Mouse (Mus musculus) granulocyte monocyte progenitor cell, adult 5-6 weeks (primary cell): ENCODE measurements around the gene Capn10. TPM values are rescaled to one million over a fixed set of nuclear protein-coding genes. Genes with fewer than 3 reads are reported as not detected.
"Not testable (repeated sequence)": the region's sequence is repeated elsewhere in the genome, so short reads cannot be mapped to it uniquely, and the experiment has no call there.

Source experiments
- ATAC-seq: replicated peaks from 2 replicates; pipeline ENCODE4 v1.8.0; 2016; ENCODE audit warnings: mild to moderate bottlenecking, moderate TSS enrichment, inconsistent platforms; ENCODE audit not compliant: poor library complexity, severe bottlenecking
- total RNA-seq, 2 experiments: library from RNA; stranded (forward) in 1 of 2; stranded (reverse) in 1 of 2; fragments of 200-712, 200-1000 nt in 1 of 2; fragments of >200 nt in 1 of 2; fragmentation: Nextera tagmentation in 1 of 2; gene quantifications; 2 replicates each; pipeline ENCODE4 v1.2.3; 2014 to 2017

Capn10 gene
- total RNA-seq, 2 experiments from 2014 or later: 9.2 to 11.6 TPM

DNA sequence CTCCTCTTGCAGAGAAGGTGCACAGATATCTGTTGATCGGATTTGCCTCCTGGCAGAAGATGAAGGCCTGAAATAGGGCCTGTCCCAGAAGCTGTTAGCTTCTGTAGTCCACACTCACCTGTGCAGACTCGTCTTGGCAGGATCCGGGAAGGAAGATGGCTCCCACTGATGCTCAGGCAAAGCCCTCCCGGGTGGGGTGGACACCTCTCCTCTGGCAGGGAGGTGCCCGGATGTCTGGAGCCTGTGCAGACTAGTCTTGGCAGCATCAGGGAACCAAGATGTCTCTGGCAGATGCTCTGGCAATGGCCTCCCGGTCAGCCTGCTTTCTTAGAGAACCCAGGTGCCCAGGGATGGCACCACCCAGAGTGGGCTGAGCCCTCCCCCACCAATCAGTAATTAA, 36.6 kb downstream of the Capn10 start:
- not testable (repeated sequence) for ATAC-seq

DNA sequence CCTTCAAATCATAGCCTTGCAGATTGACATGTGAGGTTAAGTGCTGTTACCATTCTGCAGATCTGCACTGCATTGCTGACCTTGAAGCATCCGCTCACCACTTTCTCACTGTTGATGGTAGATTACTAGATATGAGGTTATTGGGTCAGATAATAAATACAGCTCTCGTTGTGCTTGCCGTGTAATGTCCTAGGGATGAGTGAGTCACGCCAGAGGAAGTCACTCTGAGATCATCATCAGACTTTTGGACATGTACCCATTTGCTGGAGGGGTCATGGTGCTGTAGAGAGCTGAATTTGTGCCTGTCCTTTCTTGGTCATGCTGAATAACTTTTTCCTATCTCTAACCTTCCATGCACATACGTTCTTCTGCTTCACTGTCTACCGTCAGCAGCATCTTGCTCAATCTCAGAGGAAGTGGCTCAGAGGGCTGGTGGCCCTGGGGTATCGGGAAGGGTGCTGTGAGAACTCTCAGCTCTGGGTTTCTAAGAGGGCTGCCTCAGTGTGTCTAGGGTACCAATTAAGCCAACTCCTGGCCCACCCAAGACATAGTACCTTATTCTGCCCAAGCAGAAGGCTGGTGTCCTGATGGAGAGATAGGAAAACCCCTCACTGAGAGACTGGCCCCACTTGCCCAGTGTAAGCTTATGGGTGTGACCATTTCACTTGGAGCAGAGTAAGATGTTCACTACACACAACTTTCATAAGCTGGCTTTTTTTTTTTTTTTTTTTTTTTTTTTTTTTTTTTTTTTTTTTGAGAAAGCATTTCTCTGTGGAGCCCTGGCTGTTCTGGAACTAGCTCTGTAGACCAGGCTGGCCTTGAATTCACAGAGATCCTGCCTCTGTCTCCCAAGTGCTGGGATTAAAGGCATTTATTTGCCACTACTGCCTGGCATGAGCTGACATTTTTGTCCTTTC, 38.0 kb downstream of the Capn10 start:
- peak; percentile 83 for ATAC-seq

DNA sequence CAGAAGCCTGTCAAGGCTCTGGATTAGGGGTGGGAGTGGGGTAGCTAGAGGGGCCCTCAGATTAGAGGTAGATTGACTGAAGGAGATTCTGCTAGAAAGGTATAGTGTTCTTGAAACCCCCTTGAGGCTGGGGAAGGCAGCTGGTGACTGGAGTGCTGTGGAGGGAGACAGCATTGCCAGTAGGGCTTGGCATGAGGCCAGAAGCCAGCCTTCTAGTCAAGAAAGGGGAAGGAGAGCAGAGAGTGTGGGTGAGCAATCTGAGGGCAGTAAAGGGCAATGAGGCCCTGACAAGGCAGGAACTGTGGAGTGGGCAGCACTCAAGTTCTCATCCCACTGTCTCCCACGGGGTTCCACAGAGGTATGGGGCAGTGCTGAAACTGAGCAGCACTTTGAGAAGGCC, 38.7 kb downstream of the Capn10 start:
- peak; percentile 75 for ATAC-seq

- peak; percentile 15 for ATAC-seq
Observed at GRCm38 (mm10) chr1:92976141-92976566, 42.0 kb downstream of the Capn10 start.

DNA sequence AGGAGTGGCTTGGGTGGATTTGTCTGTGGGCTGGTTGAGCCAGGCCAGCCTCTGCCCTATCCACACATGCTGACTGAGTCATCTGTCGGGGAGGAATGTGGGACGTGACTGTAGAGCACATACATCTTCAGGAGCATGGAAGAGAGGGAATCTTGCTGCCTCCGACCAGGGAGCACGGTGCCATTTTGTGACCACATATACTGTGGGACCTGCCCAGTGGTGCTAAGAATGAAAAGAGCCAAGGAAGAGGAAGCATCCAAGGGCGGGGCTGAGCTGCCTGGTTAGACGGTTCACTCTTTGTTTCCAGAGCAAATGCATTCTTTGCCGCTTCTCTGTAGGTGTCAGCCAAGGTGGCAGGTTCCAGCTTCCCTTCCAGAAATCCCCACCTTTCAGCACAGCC, 44.5 kb downstream of the Capn10 start:
- ATAC-seq: no peak

DNA sequence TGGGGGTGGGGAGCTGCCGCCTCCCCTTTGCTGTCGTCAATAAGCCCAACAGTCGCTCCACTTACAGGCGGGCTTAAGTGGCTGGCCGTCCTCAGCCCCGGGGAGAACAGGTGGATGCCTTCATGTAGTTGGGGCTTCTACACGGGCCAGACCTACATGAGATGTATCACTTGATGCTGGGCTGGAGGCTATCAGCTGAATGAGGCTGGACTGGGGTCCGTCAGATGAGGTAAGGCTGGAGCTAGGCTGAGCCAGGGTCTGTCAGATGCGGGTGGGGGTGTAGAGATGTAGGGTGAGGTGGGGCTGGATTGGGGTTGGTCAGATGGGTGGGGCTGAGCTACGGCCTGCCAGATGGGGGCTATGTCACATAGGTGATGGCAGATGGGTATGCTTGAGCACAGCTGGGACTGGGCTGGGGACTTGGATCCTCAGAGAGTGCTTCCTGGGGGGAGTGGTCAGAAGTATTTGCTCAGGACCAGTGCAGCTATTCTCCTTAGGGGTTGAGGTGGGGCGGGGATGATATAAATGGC, 45.0 kb downstream of the Capn10 start:
- ATAC-seq: no peak

DNA sequence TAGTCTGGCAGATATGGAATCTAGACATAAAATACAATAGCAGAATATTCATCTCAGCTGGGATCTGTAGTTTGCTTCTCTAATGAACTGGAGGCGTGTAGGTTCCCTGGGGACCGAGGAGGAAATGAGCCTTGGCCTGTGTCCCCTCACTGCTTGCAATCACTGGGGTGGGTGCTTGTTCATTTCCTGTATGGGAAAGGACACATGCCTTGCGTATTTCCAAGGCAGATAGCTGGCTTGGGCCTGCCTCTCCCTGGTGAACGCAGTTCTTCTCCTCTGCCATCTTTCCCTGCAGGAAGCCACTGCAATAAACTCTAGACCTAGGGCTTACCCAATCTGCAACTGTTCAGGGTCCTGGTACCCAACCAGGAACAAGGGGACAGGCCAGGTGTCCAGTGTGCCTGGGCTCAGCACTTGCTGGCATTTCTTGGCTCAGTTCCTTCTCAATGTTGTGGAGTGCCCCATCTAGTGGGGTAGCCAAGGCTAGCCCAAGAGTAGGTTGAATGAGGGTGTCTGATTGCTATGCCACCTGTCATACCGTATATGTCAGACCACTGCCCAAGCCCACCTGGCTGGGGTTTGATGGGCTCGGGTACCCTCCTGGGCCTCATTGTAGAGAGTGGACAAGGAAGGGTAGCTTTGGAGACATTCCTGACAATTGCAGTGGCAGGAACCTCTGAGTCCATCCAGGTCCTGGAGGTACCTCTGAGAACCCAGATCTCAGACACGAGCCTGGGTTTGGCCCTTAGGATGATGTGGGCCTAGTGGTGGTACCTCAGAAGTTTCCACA, 47.1 kb downstream of the Capn10 start:
- peak; percentile 54 for ATAC-seq

DNA sequence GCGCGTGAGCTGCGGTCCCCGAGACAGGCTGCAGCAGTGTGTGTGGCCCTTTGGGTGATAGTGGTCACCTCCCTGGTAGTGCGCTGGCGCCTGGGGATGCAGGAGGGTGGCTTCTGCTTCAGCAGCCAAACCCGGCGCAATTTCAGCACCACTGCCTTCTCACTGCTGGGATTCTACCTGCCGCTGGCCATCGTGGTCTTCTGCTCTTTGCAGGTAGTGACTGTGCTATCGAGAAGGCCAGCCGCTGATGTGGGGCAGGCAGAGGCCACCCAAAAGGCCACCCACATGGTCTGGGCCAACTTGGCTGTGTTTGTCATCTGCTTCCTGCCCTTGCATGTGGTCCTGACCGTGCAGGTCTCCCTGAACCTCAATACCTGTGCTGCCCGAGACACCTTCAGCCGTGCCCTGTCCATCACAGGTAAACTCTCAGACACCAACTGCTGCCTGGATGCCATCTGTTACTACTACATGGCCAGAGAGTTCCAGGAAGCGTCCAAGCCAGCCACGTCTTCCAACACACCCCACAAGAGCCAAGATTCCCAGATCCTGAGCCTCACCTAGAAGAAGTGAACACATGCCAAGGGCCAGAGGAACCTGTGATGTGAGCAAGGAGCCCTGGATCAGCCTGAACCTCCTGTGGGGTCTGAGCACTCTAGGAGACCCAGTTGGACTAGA, 48.9 kb downstream of the Capn10 start:
- no peak for ATAC-seq

DNA sequence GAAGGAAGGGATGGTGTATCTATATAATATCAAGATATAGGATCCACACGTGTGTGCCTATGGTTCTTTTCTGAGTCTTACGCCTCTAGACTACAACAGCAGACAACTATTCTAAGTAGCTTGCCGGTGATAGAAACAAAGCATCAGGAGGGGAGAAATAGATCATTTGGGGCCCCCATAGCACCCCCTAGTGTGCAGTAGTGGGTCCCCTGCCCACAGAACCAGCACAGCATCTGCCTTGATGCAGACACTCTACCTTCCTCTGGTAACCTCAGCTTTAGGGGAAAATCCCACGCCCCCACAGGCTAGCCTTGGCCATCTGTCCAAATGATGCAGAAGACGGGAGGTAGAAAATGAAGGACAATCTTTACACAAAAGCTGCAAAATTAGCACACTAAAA, 50.8 kb downstream of the Capn10 start:
- ATAC-seq: no peak

DNA sequence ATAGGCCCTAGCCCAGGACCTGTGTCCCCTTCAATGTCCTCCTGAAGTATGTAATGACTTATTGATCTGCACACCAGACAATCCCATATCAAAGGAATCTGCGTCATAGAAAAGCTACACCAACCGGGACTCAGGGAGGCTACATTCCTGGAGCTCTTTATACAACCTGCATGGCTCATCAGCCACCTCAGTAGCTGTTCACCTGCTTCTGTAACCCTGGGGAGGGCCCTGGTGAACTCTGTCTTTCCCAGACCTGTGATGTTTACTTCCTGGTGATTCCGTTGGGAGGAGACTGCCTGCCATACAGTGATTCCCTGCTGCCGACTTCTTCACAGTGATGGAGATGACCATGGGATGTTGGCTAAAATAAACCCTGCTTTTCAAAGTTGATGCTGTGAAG, 54.7 kb downstream of the Capn10 start:
- ATAC-seq: no peak

DNA sequence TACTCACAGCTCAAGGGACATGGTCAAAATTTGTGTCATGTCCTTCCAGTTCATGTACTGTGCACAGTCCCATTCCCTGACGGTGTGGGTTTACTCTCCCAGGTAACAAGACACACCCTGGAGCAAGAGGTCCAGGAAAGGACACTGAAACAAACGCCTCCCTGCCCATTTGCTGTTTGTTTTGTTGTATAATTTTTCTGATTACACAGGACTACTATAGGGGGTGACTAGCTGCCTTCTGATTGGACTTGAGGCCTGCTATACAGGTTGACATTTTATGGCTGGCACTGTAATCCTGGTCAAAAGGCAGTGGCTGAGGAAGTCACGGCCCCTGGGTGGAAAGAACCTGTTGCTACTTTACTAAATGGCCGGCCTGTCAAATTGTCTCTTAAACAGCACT, 55.7 kb downstream of the Capn10 start:
- no peak for ATAC-seq

GRCm38 (mm10) chr1:92992214-92992855, 58.2 kb downstream of the Capn10 start:
- ATAC-seq: peak; percentile 88

GRCm38 (mm10) chr1:92992880-92993279, 58.7 kb downstream of the Capn10 start:
- no peak for ATAC-seq

Other genes with a start within 250 kb of the Capn10 start
- gene Gpc1, start 102.7 kb upstream of the Capn10 start, total RNA-seq (2014; fragmentation: Nextera tagmentation): 63.6 and 65.2 TPM in 2 replicates
- gene Gpc1, start 102.7 kb upstream of the Capn10 start, total RNA-seq (2017): 70.6 and 74.6 TPM in 2 replicates
- not detected in 2 replicates for gene Ankmy1, start 31.5 kb upstream of the Capn10 start, total RNA-seq (2014; fragmentation: Nextera tagmentation)
- gene Ankmy1, start 31.5 kb upstream of the Capn10 start, total RNA-seq (2017): 0.15 and 0.34 TPM in 2 replicates
- gene Dusp28, start 27.4 kb upstream of the Capn10 start, total RNA-seq (2014; fragmentation: Nextera tagmentation): 7.4 and 13.4 TPM in 2 replicates
- gene Dusp28, start 27.4 kb upstream of the Capn10 start, total RNA-seq (2017): 2.6 and 5.5 TPM in 2 replicates
- 20.3 and 38.0 TPM in 2 replicates for gene Rnpepl1, start 23.6 kb upstream of the Capn10 start, total RNA-seq (2014; fragmentation: Nextera tagmentation)
- gene Rnpepl1, start 23.6 kb upstream of the Capn10 start, total RNA-seq (2017): 8.4 and 15.5 TPM in 2 replicates
- gene Gpr35, start 16.5 kb downstream of the Capn10 start, total RNA-seq (2014; fragmentation: Nextera tagmentation): 0.58 TPM in 1 of 2 replicates, not detected in the other
- 0.04 and 0.26 TPM in 2 replicates for gene Gpr35, start 16.5 kb downstream of the Capn10 start, total RNA-seq (2017)
- gene Aqp12, start 72.0 kb downstream of the Capn10 start, total RNA-seq (2014; fragmentation: Nextera tagmentation): not detected in 2 replicates
- not detected in 2 replicates for gene Aqp12, start 72.0 kb downstream of the Capn10 start, total RNA-seq (2017)
- not detected in 2 replicates for gene Kif1a, start 167.6 kb downstream of the Capn10 start, total RNA-seq (2014; fragmentation: Nextera tagmentation)
- not detected in 2 replicates for gene Kif1a, start 167.6 kb downstream of the Capn10 start, total RNA-seq (2017)
- not detected in 2 replicates for gene Agxt, start 200.9 kb downstream of the Capn10 start, total RNA-seq (2014; fragmentation: Nextera tagmentation)
- gene Agxt, start 200.9 kb downstream of the Capn10 start, total RNA-seq (2017): not detected in 2 replicates
- not detected in 2 replicates for gene 2310007B03Rik, start 226.6 kb downstream of the Capn10 start, total RNA-seq (2014; fragmentation: Nextera tagmentation)
- not detected in 2 replicates for gene 2310007B03Rik, start 226.6 kb downstream of the Capn10 start, total RNA-seq (2017)
- gene Crocc2, start 234.3 kb downstream of the Capn10 start, total RNA-seq (2014; fragmentation: Nextera tagmentation): not detected in 2 replicates
- gene Crocc2, start 234.3 kb downstream of the Capn10 start, total RNA-seq (2017): not detected in 2 replicates